Mouse (Mus musculus): ENCODE results near the gene Hist1h4d. TPM values are rescaled to one million over a fixed set of nuclear protein-coding genes. Genes with fewer than 3 reads are reported as not detected.
"Not testable (repeated sequence)": the region's sequence is repeated elsewhere in the genome, so short reads cannot be mapped to it uniquely, and the experiment has no call there.

Gene Hist1h4d
- polyA plus RNA-seq, 1 experiment from 2014 or later, result 123 TPM

DNA sequence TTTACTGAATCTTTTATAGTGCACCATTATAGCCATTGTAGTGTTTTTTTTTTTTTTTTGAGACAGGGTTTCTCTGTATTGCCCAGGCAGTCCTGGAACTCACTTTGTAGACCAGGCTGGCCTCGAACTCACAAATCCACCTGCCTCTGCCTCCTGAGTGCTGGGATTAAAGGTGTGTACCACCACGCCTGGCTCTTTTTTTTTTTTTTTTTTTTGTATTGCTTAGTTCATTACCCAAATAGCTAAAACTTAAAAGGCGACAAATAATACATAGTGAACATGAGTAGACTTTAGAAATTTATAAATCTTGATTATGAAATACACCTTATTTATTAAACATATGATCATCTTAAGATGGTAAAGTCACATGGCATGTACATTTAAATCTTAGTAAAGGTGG, 39.9 kb upstream of the Hist1h4d start:
- Histone ChIP-seq H3K4me1 (peaks cover 12% of the 10 kb centered on the region), H3K9me3 (no peaks in the 10 kb centered on the region), H3K4me2 (replicated peaks) (no peak overlapping the region), H3K27ac (no peak overlapping the region), H3K9ac (no peak overlapping the region), H3K4me3 (no peak overlapping the region), H3K27me3 (no peaks in the 10 kb centered on the region), H3K36me3 (no peaks in the 10 kb centered on the region)
- ATAC-seq (ENCODE audit: insufficient number of reproducible peaks, insufficient read depth, low FRiP score, low TSS enrichment), result no peak
- 74% methylated on average over 3 of the region's 3 CpGs for WGBS

GRCm38 (mm10) chr13:23542225-23542980, 39.0 kb upstream of the Hist1h4d start:
- 3% methylated on average over 3 of the region's 3 CpGs for WGBS
- peak overlapping the region; percentile 63 for H3K9ac ChIP-seq
- not testable (repeated sequence) for H3K9me3 ChIP-seq

DNA sequence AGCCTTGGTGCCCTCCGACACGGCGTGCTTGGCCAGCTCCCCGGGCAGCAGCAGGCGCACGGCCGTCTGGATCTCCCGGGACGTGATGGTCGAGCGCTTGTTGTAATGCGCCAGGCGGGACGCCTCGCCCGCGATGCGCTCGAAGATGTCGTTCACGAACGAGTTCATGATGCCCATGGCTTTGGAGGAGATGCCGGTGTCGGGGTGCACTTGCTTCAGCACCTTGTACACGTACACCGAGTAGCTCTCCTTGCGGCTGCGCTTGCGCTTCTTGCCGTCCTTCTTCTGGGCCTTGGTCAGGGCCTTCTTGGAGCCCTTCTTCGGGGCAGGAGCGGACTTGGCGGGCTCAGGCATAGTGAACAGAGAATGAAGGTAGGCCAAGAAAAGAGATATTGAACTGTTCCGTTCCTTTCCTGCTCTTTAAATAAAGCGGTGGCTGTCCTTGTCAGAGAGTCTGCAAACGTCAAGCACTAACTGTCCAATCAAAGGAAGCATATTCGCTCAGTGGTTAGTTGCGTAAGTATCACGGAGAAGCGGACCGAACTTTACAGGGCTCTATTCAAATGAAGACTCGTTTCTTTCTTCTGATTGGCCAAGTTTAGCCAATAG, 38.3 kb upstream of the Hist1h4d start, which contains the start of gene Hist1h2bh:
TSS of gene Hist1h2bh (minus strand) at position 394 of the 609 bp plus-strand sequence.
- not testable (repeated sequence) for H3K9me3 ChIP-seq, H3K4me1 ChIP-seq, H3K36me3 ChIP-seq, H3K27me3 ChIP-seq
- Histone ChIP-seq H3K9ac (peak within 1 kb of the TSS; percentile 63), H3K4me2 (replicated peaks) (peak within 1 kb of the TSS; percentile 68), H3K4me3 (peak within 1 kb of the TSS; percentile 47), H3K27ac (peak within 1 kb of the TSS; percentile 96)
- ATAC-seq (ENCODE audit: insufficient number of reproducible peaks, insufficient read depth, low FRiP score, low TSS enrichment), result peak; percentile 94
- WGBS, result under 1% methylated on average over 37 of the region's 42 CpGs

More at GRCm38 (mm10) chr13:23542225-23542980, 39.0 kb upstream of the Hist1h4d start:
- H3K4me3 ChIP-seq, result peak overlapping the region; percentile 40
- H3K36me3 ChIP-seq; H3K4me1 ChIP-seq; H3K27me3 ChIP-seq; ATAC-seq (ENCODE audit: insufficient number of reproducible peaks, insufficient read depth, low FRiP score, low TSS enrichment): not testable (repeated sequence)
- H3K4me2 ChIP-seq (replicated peaks), result peak overlapping the region; percentile 64
- peak overlapping the region; percentile 89 for H3K27ac ChIP-seq

DNA sequence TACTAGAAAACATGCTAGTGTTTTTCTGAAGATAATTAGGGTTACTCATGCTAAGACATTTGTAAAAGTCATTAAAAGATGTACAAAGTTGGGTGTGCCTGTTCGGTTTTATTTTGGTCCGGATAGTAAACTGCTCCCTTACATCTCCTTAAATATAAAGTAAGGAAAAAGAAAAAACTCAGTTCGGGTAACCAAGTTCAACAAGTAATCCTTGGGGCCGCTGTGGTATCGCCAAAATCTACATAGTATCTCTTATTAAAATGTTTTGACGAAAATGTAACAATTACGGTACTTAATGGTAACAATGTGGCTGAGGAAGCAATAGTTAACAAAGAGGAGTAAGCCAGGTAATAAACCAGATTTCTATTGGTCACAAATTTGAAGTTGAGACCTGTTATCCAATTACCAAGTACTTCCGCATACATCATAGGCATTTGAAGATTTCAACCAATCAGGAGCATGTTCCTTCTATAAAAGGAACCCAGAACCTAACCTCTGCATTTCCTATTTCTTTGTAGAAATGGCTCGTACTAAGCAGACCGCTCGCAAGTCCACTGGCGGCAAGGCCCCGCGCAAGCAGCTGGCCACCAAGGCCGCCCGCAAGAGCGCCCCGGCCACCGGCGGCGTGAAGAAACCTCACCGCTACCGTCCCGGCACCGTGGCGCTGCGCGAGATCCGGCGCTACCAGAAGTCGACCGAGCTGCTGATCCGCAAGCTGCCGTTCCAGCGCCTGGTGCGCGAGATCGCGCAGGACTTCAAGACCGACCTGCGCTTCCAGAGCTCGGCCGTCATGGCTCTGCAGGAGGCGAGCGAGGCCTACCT, 37.2 kb upstream of the Hist1h4d start, which contains the start of gene Hist1h3f:
TSS of gene Hist1h3f (plus strand) at position 88 of the 822 bp plus-strand sequence.
- H3K4me3 ChIP-seq, result peak within 1 kb of the TSS; percentile 47
- H3K4me1 ChIP-seq, result peaks cover 5% of the 10 kb centered on the region; the same call in 1 of the 2 replicates
- ATAC-seq (ENCODE audit: insufficient number of reproducible peaks, insufficient read depth, low FRiP score, low TSS enrichment), result peak; percentile 86
- H3K4me2 ChIP-seq (replicated peaks), result peak within 1 kb of the TSS; percentile 68
- no peaks in the 10 kb centered on the region for H3K36me3 ChIP-seq
- peak within 1 kb of the TSS; percentile 96 for H3K27ac ChIP-seq
- WGBS, result under 1% methylated on average over 35 of the region's 45 CpGs
- H3K27me3 ChIP-seq, result no peaks in the 10 kb centered on the region
- peak within 1 kb of the TSS; percentile 64 for H3K9ac ChIP-seq
- no peaks in the 10 kb centered on the region for H3K9me3 ChIP-seq

GRCm38 (mm10) chr13:23544787-23545120, 36.6 kb upstream of the Hist1h4d start:
- H3K4me1 ChIP-seq; H3K36me3 ChIP-seq; H3K9me3 ChIP-seq; ATAC-seq (ENCODE audit: insufficient number of reproducible peaks, insufficient read depth, low FRiP score, low TSS enrichment); H3K27me3 ChIP-seq: not testable (repeated sequence)
- Histone ChIP-seq H3K4me2 (replicated peaks) (peak overlapping the region; percentile 41), H3K27ac (peak overlapping the region; percentile 91), H3K9ac (peak overlapping the region; percentile 64; the same call in 1 of the 2 replicates), H3K4me3 (peak overlapping the region; percentile 47)
- 0% methylated on average over 12 of the region's 14 CpGs for WGBS

DNA sequence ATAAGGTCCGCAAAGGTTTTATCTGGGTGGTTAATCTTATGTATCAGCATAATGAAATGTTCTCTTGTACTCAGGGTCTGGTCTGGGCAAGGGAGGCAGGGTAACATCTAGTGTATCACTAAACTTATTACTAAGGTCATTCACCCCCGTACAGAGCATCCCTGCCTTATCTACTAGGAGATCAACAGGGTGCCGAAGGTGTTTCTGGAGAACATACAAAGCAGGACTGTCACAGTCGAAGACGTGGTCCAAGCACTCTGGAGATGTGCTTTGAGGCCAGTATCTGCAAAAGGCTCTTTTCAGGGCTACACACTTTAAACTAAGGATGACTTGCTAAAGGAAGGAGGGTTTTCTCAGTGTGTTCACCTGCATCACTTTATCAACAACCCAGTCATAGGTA, 34.7 kb upstream of the Hist1h4d start:
- H3K36me3 ChIP-seq, result no peaks in the 10 kb centered on the region
- ATAC-seq (ENCODE audit: insufficient number of reproducible peaks, insufficient read depth, low FRiP score, low TSS enrichment), result no peak
- WGBS, result 70% methylated on average over 5 of the region's 5 CpGs

DNA sequence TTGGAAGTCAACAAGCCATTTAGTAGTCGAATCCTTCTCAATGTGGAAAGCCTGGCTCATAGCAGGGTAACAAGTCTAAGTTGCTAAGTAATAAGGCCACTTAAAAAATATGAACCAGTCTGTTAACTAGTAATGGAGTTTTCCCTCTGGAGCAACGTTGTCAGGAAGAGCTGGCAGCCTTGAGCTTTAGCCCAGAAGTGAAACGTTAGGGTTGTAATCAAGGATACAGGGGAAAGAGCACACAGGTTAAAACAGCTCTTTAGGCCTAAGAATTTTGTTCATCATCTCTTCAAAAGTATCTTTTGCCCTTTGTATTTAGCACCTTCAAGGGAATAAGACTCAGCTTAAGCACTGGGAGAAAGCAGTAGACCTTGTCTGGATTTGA, 30.6 kb upstream of the Hist1h4d start:
- Histone ChIP-seq H3K27ac (peak overlapping the region; percentile 96), H3K9me3 (no peaks in the 10 kb centered on the region), H3K9ac (peak overlapping the region; percentile 55), H3K27me3 (no peaks in the 10 kb centered on the region), H3K36me3 (no peaks in the 10 kb centered on the region), H3K4me3 (peak overlapping the region; percentile 43), H3K4me2 (replicated peaks) (peak overlapping the region; percentile 50), H3K4me1 (0 out of 2 replicates have a peak, but pooled peaks cover 10% of the 10 kb centered on the region)
- no peak for ATAC-seq (ENCODE audit: insufficient number of reproducible peaks, insufficient read depth, low FRiP score, low TSS enrichment)
- 9% methylated on average over 3 of the region's 3 CpGs for WGBS

More for the DNA sequence above, 34.7 kb upstream of the Hist1h4d start:
- Histone ChIP-seq H3K4me3 (no peak overlapping the region), H3K4me1 (peaks cover 10% of the 10 kb centered on the region; the same call in 1 of the 2 replicates), H3K4me2 (replicated peaks) (no peak overlapping the region), H3K27me3 (no peaks in the 10 kb centered on the region), H3K9me3 (no peaks in the 10 kb centered on the region), H3K27ac (0 out of 2 replicates have a peak overlapping the region, but pooled peaks have one; percentile 19), H3K9ac (no peak overlapping the region)

GRCm38 (mm10) chr13:23551146-23551834, 30.1 kb upstream of the Hist1h4d start, which contains the start of gene Hist1h4f:
Gene Hist1h4f (minus strand): TSS chr13:23551648.
- not testable (repeated sequence) for H3K36me3 ChIP-seq, H3K27me3 ChIP-seq, H3K9me3 ChIP-seq
- H3K4me2 ChIP-seq (replicated peaks), result peak within 1 kb of the TSS; percentile 50
- under 1% methylated on average over 47 of the region's 47 CpGs for WGBS
- H3K9ac ChIP-seq, result peak within 1 kb of the TSS; percentile 55
- H3K27ac ChIP-seq, result peak within 1 kb of the TSS; percentile 96
- ATAC-seq (ENCODE audit: insufficient number of reproducible peaks, insufficient read depth, low FRiP score, low TSS enrichment), result peak; percentile 82
- 0 out of 2 replicates have a peak, but pooled peaks cover 10% of the 10 kb centered on the region for H3K4me1 ChIP-seq
- peak within 1 kb of the TSS; percentile 43 for H3K4me3 ChIP-seq

DNA sequence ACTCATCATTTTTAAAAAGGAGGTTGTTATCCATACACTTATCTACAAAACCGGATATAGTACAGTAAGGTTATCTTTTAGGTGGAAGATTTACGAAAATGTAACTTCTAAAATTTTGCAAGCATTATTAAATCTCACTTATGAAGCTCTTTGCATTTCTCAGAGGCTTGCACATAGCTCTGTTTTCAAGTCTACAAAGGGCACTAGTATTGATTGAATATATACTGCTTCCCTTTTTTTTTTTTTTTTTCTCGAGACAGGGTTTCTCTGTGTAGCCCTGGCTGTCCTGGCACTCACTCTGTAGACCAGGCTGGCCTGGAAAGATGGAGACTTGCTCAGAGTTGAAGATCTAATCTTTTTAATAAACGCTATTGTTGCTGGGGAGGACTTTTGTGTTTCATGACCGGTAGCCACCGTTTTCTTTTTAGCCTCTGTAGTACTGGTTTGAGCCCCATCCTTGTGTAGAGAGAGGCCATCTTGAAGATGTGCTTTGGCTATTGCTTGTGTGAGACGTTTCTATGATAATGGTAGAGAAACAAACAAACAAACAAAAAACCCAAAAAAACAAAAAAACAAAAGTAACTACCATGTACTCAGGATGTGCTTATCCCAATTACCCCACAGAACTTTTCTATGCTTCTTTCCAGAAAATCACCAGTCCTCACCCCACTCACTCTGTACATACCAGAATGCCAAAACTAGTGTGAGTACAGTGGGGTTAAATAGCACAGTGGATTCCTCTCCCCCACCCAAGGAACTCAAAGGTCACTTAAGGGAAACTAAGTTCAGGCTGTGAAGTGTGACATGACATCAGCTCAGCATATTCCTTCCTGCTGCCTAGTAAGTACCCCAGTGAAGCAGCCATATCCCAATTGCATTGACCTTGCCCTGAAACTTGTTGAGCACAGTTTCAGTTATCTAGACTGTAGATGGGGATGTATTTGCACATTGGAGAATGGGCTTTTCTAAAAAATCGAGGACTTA, 29.2 kb upstream of the Hist1h4d start:
- Histone ChIP-seq H3K36me3 (no peaks in the 10 kb centered on the region), H3K9me3 (no peaks in the 10 kb centered on the region), H3K27ac (peak overlapping the region; percentile 96), H3K9ac (peak overlapping the region; percentile 55; the same call in 1 of the 2 replicates), H3K4me3 (peak overlapping the region; percentile 43), H3K4me2 (replicated peaks) (peak overlapping the region; percentile 50), H3K4me1 (0 out of 2 replicates have a peak, but pooled peaks cover 10% of the 10 kb centered on the region), H3K27me3 (no peaks in the 10 kb centered on the region)
- 51% methylated on average over 8 of the region's 8 CpGs for WGBS
- ATAC-seq (ENCODE audit: insufficient number of reproducible peaks, insufficient read depth, low FRiP score, low TSS enrichment), result no peak

GRCm38 (mm10) chr13:23552962-23553361, 28.4 kb upstream of the Hist1h4d start, which contains the start of gene Hist1h1d:
Gene Hist1h1d (plus strand): TSS chr13:23553262.
- H3K9ac ChIP-seq, result no peak within 1 kb of the TSS
- no peak within 1 kb of the TSS for H3K4me3 ChIP-seq

More at GRCm38 (mm10) chr13:23552962-23553361, 28.4 kb upstream of the Hist1h4d start, which contains the start of gene Hist1h1d:
- H3K27ac ChIP-seq, result peak within 1 kb of the TSS; percentile 99
- ATAC-seq (ENCODE audit: insufficient number of reproducible peaks, insufficient read depth, low FRiP score, low TSS enrichment), result no peak
- 0 out of 2 replicates have a peak, but pooled peaks cover 10% of the 10 kb centered on the region for H3K4me1 ChIP-seq
- H3K27me3 ChIP-seq, result no peaks in the 10 kb centered on the region
- H3K9me3 ChIP-seq, result no peaks in the 10 kb centered on the region
- peak within 1 kb of the TSS; percentile 82 for H3K4me2 ChIP-seq (replicated peaks)
- no peaks in the 10 kb centered on the region for H3K36me3 ChIP-seq

Measured in embryonic facial prominence, embryonic 12.5 days (tissue).